Mouse (Mus musculus): ENCODE data around the gene Bphl. TPM values are rescaled to one million over a fixed set of nuclear protein-coding genes. Genes with fewer than 3 reads are reported as not detected.
A peak's percentile ranks its signal among the peaks of the same experiment; 100 is the strongest.
"Not testable (repeated sequence)": the region's sequence is repeated elsewhere in the genome, so short reads cannot be mapped to it uniquely, and the experiment has no call there.

Bphl gene
- polyA plus RNA-seq, 1 experiment from 2014 or later, result 41.4 TPM

DNA sequence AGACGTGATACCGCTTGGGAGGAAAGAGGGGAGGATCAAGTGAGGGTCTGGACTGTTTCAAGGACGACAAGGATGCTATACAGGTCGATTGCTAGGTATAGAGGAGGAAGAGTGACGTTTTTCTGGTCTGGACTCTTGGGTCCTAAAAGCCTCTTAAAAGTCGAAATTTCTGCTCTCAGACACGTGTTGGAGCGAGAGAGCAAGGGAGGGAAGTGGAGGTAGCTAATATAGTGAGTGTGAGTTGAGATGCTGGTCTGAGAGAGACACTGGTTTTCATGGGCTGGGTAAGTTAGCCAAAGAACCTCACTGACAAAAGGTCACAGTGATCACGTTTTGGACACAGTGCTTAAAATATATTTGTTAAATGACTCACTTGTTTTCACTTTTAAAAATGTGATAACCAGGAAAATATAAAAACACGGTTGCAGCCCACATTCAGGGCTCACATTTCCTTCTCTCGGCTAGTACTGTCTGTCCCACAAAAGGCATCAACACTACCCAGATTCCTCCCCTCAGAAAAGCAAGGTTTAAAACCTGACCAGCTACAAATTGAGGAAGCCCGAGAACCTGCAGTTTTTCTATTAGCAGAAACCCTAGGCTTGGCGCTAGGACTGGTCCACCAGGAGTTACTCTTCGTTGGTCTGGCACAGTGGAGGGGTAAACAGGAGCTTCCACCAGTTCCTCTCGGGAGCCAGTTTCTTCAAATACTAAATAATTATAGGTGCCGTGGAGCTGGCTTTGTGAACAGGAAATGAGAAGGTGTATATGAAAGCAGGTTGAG, 41.3 kb downstream of the Bphl start:
- Histone ChIP-seq H3K27me3 (no peaks in the 10 kb centered on the region), H3K27ac (replicated peaks) (peak overlapping the region; percentile 92), H3K9ac (peak overlapping the region; percentile 91), H3K4me2 (peak overlapping the region; percentile 90), H3K36me3 (peaks cover 12% of the 10 kb centered on the region), H3K4me3 (peak overlapping the region; percentile 69), H3K9me3 (no peaks in the 10 kb centered on the region), H3K4me1 (replicated peaks) (peaks cover 28% of the 10 kb centered on the region)
- peak; percentile 24; the same call in 1 of the 2 replicates for ATAC-seq (ENCODE audit: low FRiP score, low read depth)
- WGBS, result 42% methylated on average over 16 of the region's 16 CpGs

DNA sequence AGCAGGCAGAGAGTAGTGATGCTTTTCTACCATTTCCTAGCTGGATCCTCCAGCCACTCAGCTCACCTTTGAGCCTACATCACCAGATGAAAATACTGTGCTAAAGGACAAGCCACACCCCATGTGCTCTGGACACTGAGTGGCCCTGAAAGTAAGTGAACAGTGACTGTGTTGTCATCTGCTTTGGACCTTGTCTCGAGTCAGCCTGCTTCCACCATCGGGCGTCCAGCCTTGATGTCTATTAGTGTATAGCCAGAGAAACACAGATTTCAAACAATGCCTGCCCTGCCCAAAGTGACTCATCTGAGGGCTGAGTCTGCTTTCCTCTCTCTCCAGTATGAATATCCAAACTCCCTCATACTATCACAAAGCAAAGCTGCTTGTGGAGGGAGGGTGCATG, 42.4 kb downstream of the Bphl start:
- Histone ChIP-seq H3K4me2 (no peak overlapping the region), H3K36me3 (peaks cover 7% of the 10 kb centered on the region; the same call in 1 of the 2 replicates), H3K27ac (replicated peaks) (no peak overlapping the region), H3K4me1 (replicated peaks) (peaks cover 24% of the 10 kb centered on the region), H3K4me3 (no peak overlapping the region), H3K9me3 (no peaks in the 10 kb centered on the region), H3K9ac (no peak overlapping the region), H3K27me3 (no peaks in the 10 kb centered on the region)
- WGBS, result 87% methylated on average over 3 of the region's 3 CpGs
- ATAC-seq (ENCODE audit: low FRiP score, low read depth), result no peak

GRCm38 (mm10) chr13:34081926-34082325, 44.5 kb downstream of the Bphl start:
- no peaks in the 10 kb centered on the region for H3K9me3 ChIP-seq

DNA sequence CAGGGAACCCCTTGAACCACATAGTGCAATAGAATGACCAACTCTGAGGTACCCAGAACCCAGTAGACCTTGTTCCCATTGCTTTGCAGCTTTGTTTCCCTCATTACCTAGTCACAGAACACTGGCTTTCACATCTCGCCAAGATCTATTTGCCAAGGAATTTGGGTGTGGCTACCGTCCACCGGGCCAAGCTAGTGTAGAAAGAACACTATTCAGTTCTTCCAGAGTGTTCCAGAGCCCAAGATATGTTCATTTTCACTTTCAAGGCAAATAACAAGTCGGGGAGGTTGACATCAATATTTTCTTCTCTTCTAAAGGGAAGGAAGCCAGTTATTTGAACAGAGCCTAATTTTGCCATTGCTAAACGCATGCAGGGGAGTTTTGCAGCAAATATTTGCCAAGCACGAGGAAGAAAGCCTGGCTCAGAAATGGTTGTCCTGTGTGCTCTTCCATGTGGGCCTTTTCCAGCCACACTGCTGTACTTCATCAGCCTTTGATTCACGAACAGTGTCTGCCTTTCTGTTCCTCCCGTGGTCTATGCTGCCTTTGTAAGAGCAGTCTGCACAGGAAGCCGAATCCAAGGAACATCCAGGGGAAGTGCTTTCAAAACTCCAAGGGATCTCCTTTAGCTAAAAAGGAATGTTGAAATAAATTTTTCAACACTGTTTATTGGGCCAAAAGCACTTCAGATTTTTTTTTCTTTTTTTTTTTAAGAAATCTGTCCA, 46.8 kb downstream of the Bphl start:
- H3K4me1 ChIP-seq (replicated peaks), result peaks cover 30% of the 10 kb centered on the region

More at GRCm38 (mm10) chr13:34081926-34082325, 44.5 kb downstream of the Bphl start:
- Histone ChIP-seq H3K36me3 (no peaks in the 10 kb centered on the region), H3K4me1 (replicated peaks) (peaks cover 15% of the 10 kb centered on the region), H3K9ac (no peak overlapping the region), H3K27me3 (no peaks in the 10 kb centered on the region), H3K4me3 (no peak overlapping the region), H3K4me2 (no peak overlapping the region), H3K27ac (replicated peaks) (no peak overlapping the region)
- WGBS, result 52% methylated on average over 4 of the region's 4 CpGs
- no peak for ATAC-seq (ENCODE audit: low FRiP score, low read depth)

DNA sequence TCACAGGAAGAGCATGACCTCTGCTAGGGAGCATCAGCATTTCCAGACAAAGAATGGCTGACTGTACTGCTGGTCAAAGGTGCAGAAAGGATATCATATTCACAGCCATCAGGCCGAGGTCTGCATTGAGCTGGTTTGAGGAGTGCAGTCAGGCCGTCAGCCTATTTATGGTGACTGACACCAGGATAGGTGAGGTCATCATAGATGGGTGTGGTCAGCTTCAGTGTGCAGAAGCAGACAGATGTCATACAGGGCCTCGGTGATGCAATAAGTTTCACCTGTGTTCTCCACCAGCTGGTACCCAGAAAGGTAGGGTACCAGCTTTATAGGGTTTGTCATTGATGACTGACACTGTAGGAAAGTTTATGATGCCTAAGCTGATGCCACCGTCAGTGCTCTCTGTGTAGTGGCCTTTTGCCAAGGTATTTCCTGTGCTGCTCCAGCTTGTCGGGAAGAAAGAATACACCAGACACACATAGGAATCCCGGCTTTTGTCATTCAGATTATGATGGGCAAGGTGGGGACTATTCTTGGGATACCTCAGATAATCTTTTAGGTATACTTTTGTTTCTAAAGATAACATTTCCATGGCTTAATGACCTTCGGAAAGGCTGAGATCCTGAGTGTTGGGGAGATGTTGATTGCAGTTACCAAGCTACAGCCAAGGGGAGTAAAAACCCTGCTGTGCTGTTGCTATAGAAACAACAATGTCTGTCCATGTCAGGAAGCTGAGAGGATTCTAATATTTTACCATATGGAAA, 49.8 kb downstream of the Bphl start:
- WGBS, result 33% methylated on average over 7 of the region's 7 CpGs
- peak; percentile 28; the same call in 1 of the 2 replicates for ATAC-seq (ENCODE audit: low FRiP score, low read depth)
- peak overlapping the region; percentile 41; the same call in 1 of the 2 replicates for H3K4me2 ChIP-seq
- H3K27me3 ChIP-seq, result no peaks in the 10 kb centered on the region
- H3K36me3 ChIP-seq, result no peaks in the 10 kb centered on the region
- H3K27ac ChIP-seq (replicated peaks), result peak overlapping the region; percentile 86
- no peaks in the 10 kb centered on the region for H3K9me3 ChIP-seq
- H3K9ac ChIP-seq, result no peak overlapping the region; the same call in 1 of the 2 replicates
- no peak overlapping the region for H3K4me3 ChIP-seq
- H3K4me1 ChIP-seq (replicated peaks), result peaks cover 41% of the 10 kb centered on the region

More for the DNA sequence above, 46.8 kb downstream of the Bphl start:
- Histone ChIP-seq H3K36me3 (no peaks in the 10 kb centered on the region), H3K27ac (replicated peaks) (0 out of 2 replicates have a peak overlapping the region, but pooled peaks have one; percentile 33), H3K4me3 (no peak overlapping the region), H3K9ac (no peak overlapping the region), H3K9me3 (no peaks in the 10 kb centered on the region), H3K27me3 (no peaks in the 10 kb centered on the region), H3K4me2 (no peak overlapping the region)
- ATAC-seq (ENCODE audit: low FRiP score, low read depth), result no peak
- 66% methylated on average over 9 of the region's 9 CpGs for WGBS

- peaks cover 41% of the 10 kb centered on the region for H3K4me1 ChIP-seq (replicated peaks)
- H3K9me3 ChIP-seq, H3K4me3 ChIP-seq, H3K36me3 ChIP-seq, H3K27me3 ChIP-seq: not testable (repeated sequence)
- WGBS, result 27% methylated on average over 5 of the region's 5 CpGs
- 0 out of 2 replicates have a peak overlapping the region, but pooled peaks have one; percentile 16 for H3K9ac ChIP-seq
- H3K4me2 ChIP-seq, result peak overlapping the region; percentile 41
- ATAC-seq (ENCODE audit: low FRiP score, low read depth), result peak; percentile 61
- H3K27ac ChIP-seq (replicated peaks), result peak overlapping the region; percentile 86
Observed at GRCm38 (mm10) chr13:34088201-34088649, 50.8 kb downstream of the Bphl start.

DNA sequence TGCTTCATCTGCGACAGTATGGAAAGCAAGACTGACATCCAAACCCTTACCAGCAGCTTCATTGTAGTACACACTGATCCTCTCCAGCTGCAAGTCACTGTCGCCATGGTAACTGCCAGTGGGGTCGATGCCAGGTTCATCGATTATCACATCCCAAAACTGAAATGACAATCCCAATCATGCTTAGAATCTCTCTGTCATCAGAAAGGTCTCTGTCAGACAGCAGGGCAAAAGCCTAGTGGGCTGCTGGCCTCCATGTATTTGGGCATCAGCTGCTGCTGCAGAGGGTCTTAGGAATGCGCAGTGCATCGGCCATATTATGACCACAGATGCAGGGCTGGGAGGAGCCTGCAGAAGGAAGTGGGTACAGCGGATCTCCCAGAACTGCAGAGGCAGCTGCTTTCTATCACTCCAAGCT, 51.5 kb downstream of the Bphl start:
- peak; percentile 91 for ATAC-seq (ENCODE audit: low FRiP score, low read depth)
- no peaks in the 10 kb centered on the region for H3K9me3 ChIP-seq
- peaks cover 41% of the 10 kb centered on the region for H3K4me1 ChIP-seq (replicated peaks)
- no peaks in the 10 kb centered on the region for H3K27me3 ChIP-seq
- peak overlapping the region; percentile 16; the same call in 1 of the 2 replicates for H3K9ac ChIP-seq
- no peaks in the 10 kb centered on the region for H3K36me3 ChIP-seq
- H3K27ac ChIP-seq (replicated peaks), result peak overlapping the region; percentile 86
- H3K4me2 ChIP-seq, result peak overlapping the region; percentile 41
- no peak overlapping the region for H3K4me3 ChIP-seq
- 21% methylated on average over 7 of the region's 7 CpGs for WGBS

GRCm38 (mm10) chr13:34089358-34089757, 52.0 kb downstream of the Bphl start:
- 22% methylated on average over 3 of the region's 3 CpGs for WGBS

GRCm38 (mm10) chr13:34095542-34096435, 58.4 kb downstream of the Bphl start:
- Histone ChIP-seq H3K9ac (no peak overlapping the region), H3K36me3 (no peaks in the 10 kb centered on the region), H3K4me3 (no peak overlapping the region), H3K9me3 (no peaks in the 10 kb centered on the region), H3K27me3 (no peaks in the 10 kb centered on the region), H3K27ac (replicated peaks) (peak overlapping the region; percentile 67), H3K4me2 (peak overlapping the region; percentile 33), H3K4me1 (replicated peaks) (peaks cover 22% of the 10 kb centered on the region)
- 16% methylated on average over 7 of the region's 7 CpGs for WGBS
- ATAC-seq (ENCODE audit: low FRiP score, low read depth), result peak; percentile 95

More at GRCm38 (mm10) chr13:34089358-34089757, 52.0 kb downstream of the Bphl start:
- H3K4me1 ChIP-seq (replicated peaks), result peaks cover 41% of the 10 kb centered on the region
- H3K9ac ChIP-seq, result peak overlapping the region; percentile 16
- no peaks in the 10 kb centered on the region for H3K27me3 ChIP-seq
- ATAC-seq (ENCODE audit: low FRiP score, low read depth), result peak; percentile 23; the same call in 1 of the 2 replicates
- no peak overlapping the region for H3K4me3 ChIP-seq
- no peaks in the 10 kb centered on the region for H3K36me3 ChIP-seq
- no peaks in the 10 kb centered on the region for H3K9me3 ChIP-seq
- H3K4me2 ChIP-seq, result peak overlapping the region; percentile 41
- peak overlapping the region; percentile 86 for H3K27ac ChIP-seq (replicated peaks)

DNA sequence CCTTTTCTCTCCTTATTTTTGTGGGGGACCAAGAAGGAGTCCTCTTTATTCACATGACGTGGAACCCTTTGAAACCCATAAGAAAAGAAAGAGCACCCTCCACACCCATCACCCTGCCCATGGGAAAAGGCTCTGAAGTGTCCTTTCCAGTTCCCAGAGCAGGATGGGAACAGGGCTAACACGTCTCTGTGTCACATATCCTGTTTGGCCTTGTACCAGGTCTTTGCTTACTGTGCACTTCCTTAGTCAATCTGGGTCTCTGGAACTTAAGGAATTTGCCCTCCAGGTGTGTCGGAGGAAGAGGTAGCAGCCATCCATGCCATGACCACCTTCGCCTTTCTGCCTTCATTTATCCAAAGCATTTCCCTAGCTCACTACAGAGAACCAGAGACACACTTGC, 59.1 kb downstream of the Bphl start:
- no peak overlapping the region for H3K4me3 ChIP-seq
- H3K9ac ChIP-seq, result no peak overlapping the region
- H3K4me1 ChIP-seq (replicated peaks), result peaks cover 22% of the 10 kb centered on the region
- H3K36me3 ChIP-seq, result no peaks in the 10 kb centered on the region
- H3K27me3 ChIP-seq, result no peaks in the 10 kb centered on the region
- H3K9me3 ChIP-seq, result no peaks in the 10 kb centered on the region
- H3K27ac ChIP-seq (replicated peaks), result peak overlapping the region; percentile 67
- ATAC-seq (ENCODE audit: low FRiP score, low read depth), result peak; percentile 68
- peak overlapping the region; percentile 33 for H3K4me2 ChIP-seq
- WGBS, result 55% methylated on average over 4 of the region's 4 CpGs

DNA sequence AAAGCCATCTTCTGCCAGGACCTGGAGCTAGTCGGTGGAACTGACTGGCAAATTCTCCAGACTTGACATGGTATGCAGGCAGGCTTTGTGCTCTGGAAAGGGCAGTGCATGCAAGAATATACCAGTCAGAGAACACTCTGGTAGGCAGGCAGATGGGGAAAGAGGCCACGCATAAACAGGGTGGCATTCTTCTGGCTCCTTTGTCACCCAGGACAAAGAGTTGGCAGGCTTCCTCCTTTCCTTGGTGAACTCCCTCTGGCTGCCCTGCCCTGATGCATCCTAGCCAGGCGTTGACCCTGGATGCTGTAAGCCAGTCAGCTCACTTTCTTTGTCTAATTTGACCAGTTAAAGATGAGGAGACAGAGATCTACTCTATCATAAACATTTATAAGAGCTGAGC, 59.7 kb downstream of the Bphl start:
- no peak overlapping the region for H3K9ac ChIP-seq
- WGBS, result 39% methylated on average over 3 of the region's 3 CpGs
- no peak overlapping the region for H3K4me2 ChIP-seq
- no peaks in the 10 kb centered on the region for H3K27me3 ChIP-seq
- H3K36me3 ChIP-seq, result no peaks in the 10 kb centered on the region
- peak overlapping the region; percentile 67 for H3K27ac ChIP-seq (replicated peaks)
- H3K9me3 ChIP-seq, result no peaks in the 10 kb centered on the region
- no peak overlapping the region for H3K4me3 ChIP-seq
- H3K4me1 ChIP-seq (replicated peaks), result peaks cover 22% of the 10 kb centered on the region
- ATAC-seq (ENCODE audit: low FRiP score, low read depth), result no peak

Data from hindbrain, embryonic 15.5 days (tissue).